Mouse (Mus musculus) myocyte (in vitro differentiated cells): ENCODE results near the gene Ttl. TPM values are rescaled to one million over a fixed set of nuclear protein-coding genes. Genes with fewer than 3 reads are reported as not detected.
A peak's percentile ranks its signal among the peaks of the same experiment; 100 is the strongest.

Source experiments
- H3K27me3 ChIP-seq: one replicate; pipeline ENCODE4 v1.6.1; 2011; ENCODE audit not compliant: control insufficient read depth, insufficient read depth, insufficient read length
- H3K36me3 ChIP-seq: one replicate; pipeline ENCODE4 v1.6.1; 2011; ENCODE audit not compliant: control insufficient read depth, insufficient read depth
- H3K4me2 ChIP-seq: one replicate; pipeline ENCODE4 v1.6.1; 2011; ENCODE audit warnings: low read depth, control low read depth
- H3K4me3 ChIP-seq: one replicate; pipeline ENCODE4 v1.5.1; 2011; ENCODE audit warnings: mild to moderate bottlenecking, control low read depth, moderate library complexity
- H3K79me2 ChIP-seq: one replicate; pipeline ENCODE4 v1.6.1; 2011; ENCODE audit not compliant: control insufficient read depth, insufficient read depth
- H3ac ChIP-seq: one replicate; pipeline ENCODE4 v1.6.1; 2011; ENCODE audit not compliant: control insufficient read depth, insufficient read length
- CEBPB ChIP-seq: IDR thresholded peaks from 2 replicates; pipeline ENCODE4 v1.6.1; 2011; ENCODE audit warnings: mild to moderate bottlenecking, moderate library complexity; ENCODE audit not compliant: poor library complexity, insufficient read depth, severe bottlenecking
- E2F4 ChIP-seq: IDR thresholded peaks from one replicate; pipeline ENCODE4 v1.6.1; 2011; ENCODE audit warnings: mild to moderate bottlenecking, control low read depth, moderate library complexity; ENCODE audit not compliant: insufficient read depth
- MAX ChIP-seq: IDR thresholded peaks from one replicate; pipeline ENCODE4 v1.6.1; 2011; ENCODE audit warnings: low read depth, mild to moderate bottlenecking, control low read depth
- MYOD1 ChIP-seq, 3 experiments: IDR thresholded peaks; one replicate each; pipeline ENCODE4 v1.6.1; 2011; ENCODE audit warnings: control low read depth in 2 of 3, low read depth in 2 of 3, mild to moderate bottlenecking in 2 of 3, moderate library complexity in 1 of 3; ENCODE audit not compliant: insufficient read length in 2 of 3, control insufficient read depth in 1 of 3
- MYOG ChIP-seq, 3 experiments: IDR thresholded peaks; one replicate each; pipeline ENCODE4 v1.6.1; 2011; ENCODE audit warnings: control low read depth in 2 of 3, low read depth in 2 of 3, mild to moderate bottlenecking in 2 of 3; ENCODE audit not compliant: insufficient read length in 2 of 3, control insufficient read depth in 1 of 3, insufficient read depth in 1 of 3
- POLR2A ChIP-seq: IDR thresholded peaks from one replicate; pipeline ENCODE4 v1.6.1; 2011; ENCODE audit warnings: low read depth, mild to moderate bottlenecking, control low read depth, moderate library complexity; ENCODE audit not compliant: insufficient read length
- POLR2AphosphoS2 ChIP-seq: IDR thresholded peaks from one replicate; pipeline ENCODE4 v1.6.1; 2011; ENCODE audit warnings: low read depth, control low read depth; ENCODE audit not compliant: insufficient read length
- REST ChIP-seq: IDR thresholded peaks from one replicate; pipeline ENCODE4 v1.6.1; 2011; ENCODE audit warnings: mild to moderate bottlenecking, control low read depth, moderate library complexity; ENCODE audit not compliant: insufficient read depth, insufficient read length
- SRF ChIP-seq: IDR thresholded peaks from one replicate; pipeline ENCODE4 v1.6.1; 2011; ENCODE audit warnings: low read depth; ENCODE audit not compliant: control insufficient read depth, insufficient read length
- TCF12 ChIP-seq: IDR thresholded peaks from one replicate; pipeline ENCODE4 v1.6.1; 2011; ENCODE audit warnings: mild to moderate bottlenecking, control low read depth; ENCODE audit not compliant: poor library complexity, insufficient read depth, severe bottlenecking
- TCF3 ChIP-seq: IDR thresholded peaks from one replicate; pipeline ENCODE4 v1.6.1; 2011; ENCODE audit warnings: low read depth, control low read depth; ENCODE audit not compliant: insufficient read length
- USF1 ChIP-seq: IDR thresholded peaks from one replicate; pipeline ENCODE4 v1.6.1; 2011; ENCODE audit warnings: low read depth, mild to moderate bottlenecking, control low read depth, moderate library complexity
- polyA plus RNA-seq: library from polyadenylated mRNA; unstranded; fragments of >200 nt; fragmentation: generic; extraction: Trizol; gene quantifications from one replicate; pipeline ENCODE4 v1.2.1, GENCODE M21; 2012; ENCODE audit warnings: missing spikeins

Gene Ttl
- polyA plus RNA-seq, 1 experiment = 9.9 TPM

- no peaks in the 10 kb centered on the region for H3K27me3 ChIP-seq
- H3K4me2 ChIP-seq = no peak overlapping the region
- H3K36me3 ChIP-seq = no peaks in the 10 kb centered on the region
- H3ac ChIP-seq = no peak overlapping the region
- no peak for TF ChIP-seq POLR2A
- no peak for TF ChIP-seq MYOG (IDR thresholded peaks at IDR 0.05; ENCODE audit: control insufficient read depth in 1 of 3, insufficient read depth in 1 of 3, insufficient read length in 2 of 3, low read depth in 2 of 3)
- TF ChIP-seq POLR2AphosphoS2 = no peak
- TF ChIP-seq USF1 = no peak
- no peak for TF ChIP-seq SRF
- no peak for TF ChIP-seq MYOD1 (IDR thresholded peaks at IDR 0.05; ENCODE audit: control insufficient read depth in 1 of 3, insufficient read length in 2 of 3, low read depth in 2 of 3)
- TF ChIP-seq MAX = no peak
- TF ChIP-seq TCF3 = no peak
- TF ChIP-seq REST = no peak
- no peak for TF ChIP-seq TCF12
- no peak for TF ChIP-seq E2F4
- no peak for TF ChIP-seq CEBPB
- no peak overlapping the region for H3K4me3 ChIP-seq
- no peaks in the 10 kb centered on the region for H3K79me2 ChIP-seq
Observed at GRCm38 (mm10) chr2:129057256-129057655, 8.5 kb upstream of the Ttl start.

- Histone ChIP-seq H3K36me3 (no peaks in the 10 kb centered on the region), H3K79me2 (no peaks in the 10 kb centered on the region), H3K27me3 (no peaks in the 10 kb centered on the region), H3K4me2 (no peak overlapping the region), H3K4me3 (no peak overlapping the region), H3ac (no peak overlapping the region)
- TF ChIP-seq USF1 = no peak
Observed at GRCm38 (mm10) chr2:129057920-129058361, 7.8 kb upstream of the Ttl start.

- Histone ChIP-seq H3K4me3 (no peak overlapping the region), H3K4me2 (no peak overlapping the region), H3ac (no peak overlapping the region), H3K79me2 (no peaks in the 10 kb centered on the region), H3K36me3 (no peaks in the 10 kb centered on the region), H3K27me3 (no peaks in the 10 kb centered on the region)
- TF ChIP-seq SRF (no peak), MYOD1 (IDR thresholded peaks at IDR 0.05; ENCODE audit: control insufficient read depth in 1 of 3, insufficient read length in 2 of 3, low read depth in 2 of 3) (no peak), REST (no peak), MYOG (IDR thresholded peaks at IDR 0.05; ENCODE audit: control insufficient read depth in 1 of 3, insufficient read depth in 1 of 3, insufficient read length in 2 of 3, low read depth in 2 of 3) (no peak), USF1 (no peak), TCF3 (no peak), TCF12 (no peak), E2F4 (no peak), POLR2A (no peak), CEBPB (no peak), POLR2AphosphoS2 (no peak), MAX (no peak)
Observed at GRCm38 (mm10) chr2:129061456-129062059, 4.2 kb upstream of the Ttl start.

GRCm38 (mm10) chr2:129066326-129066725, 584 bp downstream of the Ttl start:
- peak overlapping the region; percentile 79 for H3K4me2 ChIP-seq

GRCm38 (mm10) chr2:129070296-129070695, 4.6 kb downstream of the Ttl start:
- Histone ChIP-seq H3K4me3 (no peak overlapping the region), H3K79me2 (peaks cover 59% of the 10 kb centered on the region), H3K36me3 (no peaks in the 10 kb centered on the region), H3ac (no peak overlapping the region), H3K4me2 (no peak overlapping the region), H3K27me3 (no peaks in the 10 kb centered on the region)
- no peak for TF ChIP-seq POLR2AphosphoS2
- no peak for TF ChIP-seq REST
- TF ChIP-seq E2F4 = no peak
- TF ChIP-seq SRF = no peak
- no peak for TF ChIP-seq MYOG (IDR thresholded peaks at IDR 0.05; ENCODE audit: control insufficient read depth in 1 of 3, insufficient read depth in 1 of 3, insufficient read length in 2 of 3, low read depth in 2 of 3)
- no peak for TF ChIP-seq MYOD1 (IDR thresholded peaks at IDR 0.05; ENCODE audit: control insufficient read depth in 1 of 3, insufficient read length in 2 of 3, low read depth in 2 of 3)
- no peak for TF ChIP-seq TCF3
- TF ChIP-seq TCF12 = no peak
- no peak for TF ChIP-seq MAX
- no peak for TF ChIP-seq USF1
- TF ChIP-seq POLR2A = no peak
- no peak for TF ChIP-seq CEBPB

More at GRCm38 (mm10) chr2:129066326-129066725, 584 bp downstream of the Ttl start:
- TF ChIP-seq MYOD1 (IDR thresholded peaks at IDR 0.05; ENCODE audit: control insufficient read depth in 1 of 3, insufficient read length in 2 of 3, low read depth in 2 of 3) (no peak), POLR2AphosphoS2 (no peak), E2F4 (no peak), TCF3 (no peak), USF1 (no peak), MYOG (IDR thresholded peaks at IDR 0.05; ENCODE audit: control insufficient read depth in 1 of 3, insufficient read depth in 1 of 3, insufficient read length in 2 of 3, low read depth in 2 of 3) (no peak), POLR2A (no peak)
- Histone ChIP-seq H3K27me3 (no peaks in the 10 kb centered on the region), H3K79me2 (peaks cover 40% of the 10 kb centered on the region), H3ac (peak overlapping the region; percentile 67), H3K36me3 (no peaks in the 10 kb centered on the region), H3K4me3 (peak overlapping the region; percentile 83)
